Mouse (Mus musculus) CD8-positive naive resting alpha-beta T cell, adult 2 months (primary cell): ENCODE data around the gene Obox1.
"Not testable (repeated sequence)": the region's sequence is repeated elsewhere in the genome, so short reads cannot be mapped to it uniquely, and the experiment has no call there.

Experiments
- DNase-seq, 2 experiments: peaks; one replicate each; pipeline ENCODE4 v3.0.0; 2022; ENCODE audit warnings: low read depth in 2 of 2, low spot score in 2 of 2

The Obox1 gene

DNA sequence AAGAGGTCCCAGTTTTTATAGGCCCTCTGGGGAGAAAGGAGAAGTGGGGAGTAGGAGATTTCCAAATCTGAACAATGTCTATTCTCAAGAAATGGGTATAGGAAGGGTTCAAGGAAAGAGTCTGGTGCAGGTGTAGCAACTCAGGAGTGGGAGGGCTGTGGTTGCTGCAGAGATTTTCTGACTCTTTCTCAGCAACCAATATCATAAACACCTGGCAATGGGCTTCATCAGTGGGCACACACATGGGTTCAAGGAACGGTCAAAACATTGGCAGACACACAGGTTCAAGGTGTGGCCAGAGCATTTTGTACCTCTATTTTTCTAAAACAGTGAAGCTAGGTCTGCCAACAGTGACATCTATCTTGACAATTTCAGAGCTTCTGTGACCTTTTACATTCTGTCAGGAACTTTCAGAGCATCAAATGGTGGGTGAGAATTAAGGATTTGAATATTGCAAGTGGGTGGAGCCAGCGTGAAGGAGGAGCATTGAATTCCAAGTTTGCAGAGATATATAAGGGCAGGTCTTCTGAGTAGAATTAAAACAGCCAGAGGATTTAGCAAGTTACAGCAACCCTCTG is at the start of gene Obox1, which contains the start of gene Obox2:
Gene Obox1 (plus strand): TSS at position 528 of the 578 bp plus-strand sequence.
Gene Obox2 (plus strand): TSS at position 301 of the 578 bp plus-strand sequence.
- DNase-seq = not testable (repeated sequence)

- DNase-seq = not testable (repeated sequence)
These were observed 10.6 kb downstream of the Obox1 start for GRCm38 (mm10) chr7:15399147-15399874.

GRCm38 (mm10) chr7:15406816-15407215 is 18.1 kb downstream of the Obox1 start:
- DNase-seq = not testable (repeated sequence)

GRCm38 (mm10) chr7:15418046-15418445 is 29.3 kb downstream of the Obox1 start:
- not testable (repeated sequence) for DNase-seq

- DNase-seq = not testable (repeated sequence)
These were observed 36.8 kb downstream of the Obox1 start for GRCm38 (mm10) chr7:15425537-15425936.

- DNase-seq = not testable (repeated sequence)
These were observed 120.7 kb downstream of the Obox1 start for GRCm38 (mm10) chr7:15509411-15509810.
